Mouse (Mus musculus): Measurements from ENCODE around the gene Pdlim5. TPM values are rescaled to one million over a fixed set of nuclear protein-coding genes. Genes with fewer than 3 reads are reported as not detected.
"Not testable (repeated sequence)": the region's sequence is repeated elsewhere in the genome, so short reads cannot be mapped to it uniquely, and the experiment has no call there.

Gene Pdlim5
- polyA plus RNA-seq (2012) = 0.44 and 1.1 TPM in 2 replicates

GRCm38 (mm10) chr3:142395520-142396193 lies at the start of gene Pdlim5:
Pdlim5 (minus strand) TSS chr3:142395696.
- no peaks in the 10 kb centered on the region for H3K9me3 ChIP-seq (ENCODE audit: control insufficient read depth, low read length)
- no peaks in the 10 kb centered on the region; the same call in 1 of the 2 replicates for H3K27me3 ChIP-seq (ENCODE audit: control insufficient read depth)
- no peaks in the 10 kb centered on the region for H3K36me3 ChIP-seq (ENCODE audit: control insufficient read depth)
- peak within 1 kb of the TSS; percentile 81 for H3K4me3 ChIP-seq (replicated peaks)
- TF ChIP-seq TAL1 (IDR thresholded peaks at IDR 0.05; ENCODE audit: low read length) (no peak), GATA1 (IDR thresholded peaks at IDR 0.05; ENCODE audit: low read length) (no peak)
- H3K4me1 ChIP-seq (ENCODE audit: control insufficient read depth) = peaks cover 23% of the 10 kb centered on the region

DNA sequence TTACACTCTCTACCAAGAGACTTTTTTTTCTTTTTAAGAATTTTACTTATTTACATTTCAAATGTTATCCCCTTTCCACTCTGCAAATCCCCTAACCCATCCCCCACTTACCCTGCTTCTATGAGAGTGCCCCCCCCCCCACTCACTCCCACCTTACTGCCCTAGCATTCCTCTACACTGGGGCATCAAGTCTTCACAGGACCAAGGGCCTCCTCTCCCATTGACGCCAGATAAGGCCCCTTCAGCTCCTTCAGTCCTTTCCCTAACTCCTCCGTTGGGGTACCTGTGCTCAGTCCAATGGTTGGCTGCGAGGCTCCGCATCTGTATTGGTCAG lies 48.2 kb upstream of the Pdlim5 start:
- Histone ChIP-seq H3K27me3 (ENCODE audit: control insufficient read depth) (peaks cover 2% of the 10 kb centered on the region; the same call in 1 of the 2 replicates), H3K36me3 (ENCODE audit: control insufficient read depth) (no peaks in the 10 kb centered on the region), H3K9me3 (ENCODE audit: control insufficient read depth, low read length) (no peaks in the 10 kb centered on the region), H3K4me1 (ENCODE audit: control insufficient read depth) (no peaks in the 10 kb centered on the region), H3K4me3 (replicated peaks) (no peak overlapping the region)
- TF ChIP-seq TAL1 (IDR thresholded peaks at IDR 0.05; ENCODE audit: low read length) = no peak
- TF ChIP-seq GATA1 (IDR thresholded peaks at IDR 0.05; ENCODE audit: low read length) = no peak

- no peak for TF ChIP-seq TAL1 (IDR thresholded peaks at IDR 0.05; ENCODE audit: low read length)
- TF ChIP-seq GATA1 (IDR thresholded peaks at IDR 0.05; ENCODE audit: low read length) = no peak
- Histone ChIP-seq H3K36me3 (ENCODE audit: control insufficient read depth) (no peaks in the 10 kb centered on the region), H3K4me1 (ENCODE audit: control insufficient read depth) (no peaks in the 10 kb centered on the region), H3K9me3 (ENCODE audit: control insufficient read depth, low read length) (no peaks in the 10 kb centered on the region), H3K4me3 (replicated peaks) (no peak overlapping the region), H3K27me3 (ENCODE audit: control insufficient read depth) (peaks cover 2% of the 10 kb centered on the region; the same call in 1 of the 2 replicates)
These were observed 47.7 kb upstream of the Pdlim5 start for GRCm38 (mm10) chr3:142443006-142443709.

- no peak for TF ChIP-seq GATA1 (IDR thresholded peaks at IDR 0.05; ENCODE audit: low read length)
- TF ChIP-seq TAL1 (IDR thresholded peaks at IDR 0.05; ENCODE audit: low read length) = no peak
- no peak overlapping the region for H3K4me3 ChIP-seq (replicated peaks)
- peaks cover 4% of the 10 kb centered on the region for H3K27me3 ChIP-seq (ENCODE audit: control insufficient read depth)
- H3K36me3 ChIP-seq (ENCODE audit: control insufficient read depth) = no peaks in the 10 kb centered on the region
- no peaks in the 10 kb centered on the region for H3K9me3 ChIP-seq (ENCODE audit: control insufficient read depth, low read length)
- no peaks in the 10 kb centered on the region for H3K4me1 ChIP-seq (ENCODE audit: control insufficient read depth)
These were observed 46.7 kb upstream of the Pdlim5 start for GRCm38 (mm10) chr3:142442161-142442560.

GRCm38 (mm10) chr3:142441142-142441541 lies 45.6 kb upstream of the Pdlim5 start:
- Histone ChIP-seq H3K4me1 (ENCODE audit: control insufficient read depth) (no peaks in the 10 kb centered on the region), H3K9me3 (ENCODE audit: control insufficient read depth, low read length) (no peaks in the 10 kb centered on the region), H3K27me3 (ENCODE audit: control insufficient read depth) (peaks cover 7% of the 10 kb centered on the region), H3K4me3 (replicated peaks) (no peak overlapping the region), H3K36me3 (ENCODE audit: control insufficient read depth) (no peaks in the 10 kb centered on the region)
- TF ChIP-seq TAL1 (IDR thresholded peaks at IDR 0.05; ENCODE audit: low read length) = no peak
- TF ChIP-seq GATA1 (IDR thresholded peaks at IDR 0.05; ENCODE audit: low read length) = no peak

DNA sequence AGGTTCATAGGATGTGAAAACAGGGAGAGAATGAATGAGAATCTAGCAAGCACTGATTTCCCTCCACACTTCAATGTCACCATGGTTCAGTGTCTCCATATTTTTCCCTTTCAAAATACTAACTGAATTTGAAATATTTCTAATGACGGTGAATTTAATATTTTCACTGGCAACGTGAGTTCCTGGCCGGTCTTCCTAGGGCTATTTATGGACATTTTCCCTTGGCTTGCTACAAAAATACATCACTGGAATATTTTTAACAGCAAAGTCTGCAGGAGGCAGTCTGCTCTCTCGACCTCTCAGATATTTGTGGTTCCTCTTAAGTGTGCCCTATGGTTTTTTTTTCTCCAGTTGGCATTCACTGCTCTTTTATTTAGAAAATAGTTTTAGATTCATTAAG lies 44.7 kb upstream of the Pdlim5 start:
- Histone ChIP-seq H3K4me1 (ENCODE audit: control insufficient read depth) (no peaks in the 10 kb centered on the region), H3K4me3 (replicated peaks) (no peak overlapping the region), H3K9me3 (ENCODE audit: control insufficient read depth, low read length) (no peaks in the 10 kb centered on the region), H3K36me3 (ENCODE audit: control insufficient read depth) (no peaks in the 10 kb centered on the region), H3K27me3 (ENCODE audit: control insufficient read depth) (peaks cover 7% of the 10 kb centered on the region)
- TF ChIP-seq GATA1 (IDR thresholded peaks at IDR 0.05; ENCODE audit: low read length) = no peak
- no peak for TF ChIP-seq TAL1 (IDR thresholded peaks at IDR 0.05; ENCODE audit: low read length)

DNA sequence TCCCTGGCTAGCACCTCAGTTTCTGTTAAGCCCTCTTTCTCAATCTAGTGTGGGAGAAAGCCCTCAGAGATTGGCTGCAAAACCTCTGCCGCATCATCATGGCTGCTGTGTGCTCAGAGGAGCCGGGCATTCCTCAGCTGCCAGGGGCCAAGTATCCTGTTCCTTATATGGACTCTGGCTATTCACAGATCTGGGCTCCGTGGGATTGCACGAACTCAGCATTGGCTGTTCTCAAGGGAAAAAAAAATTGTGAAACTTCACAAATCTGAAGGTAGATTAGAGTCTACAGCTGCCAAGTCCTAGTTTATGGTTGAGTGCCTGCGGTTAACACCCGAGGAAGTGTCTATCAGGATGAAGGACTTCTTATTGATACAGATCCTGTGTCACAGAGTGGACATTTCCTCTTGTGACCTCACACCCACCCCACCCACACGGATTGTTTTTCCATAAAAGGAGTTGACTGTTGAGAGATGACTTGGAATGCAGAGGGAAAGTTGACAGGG lies 44.1 kb upstream of the Pdlim5 start:
- Histone ChIP-seq H3K36me3 (ENCODE audit: control insufficient read depth) (no peaks in the 10 kb centered on the region), H3K4me1 (ENCODE audit: control insufficient read depth) (no peaks in the 10 kb centered on the region), H3K9me3 (ENCODE audit: control insufficient read depth, low read length) (no peaks in the 10 kb centered on the region), H3K4me3 (replicated peaks) (no peak overlapping the region), H3K27me3 (ENCODE audit: control insufficient read depth) (peaks cover 7% of the 10 kb centered on the region)
- no peak for TF ChIP-seq GATA1 (IDR thresholded peaks at IDR 0.05; ENCODE audit: low read length)
- no peak for TF ChIP-seq TAL1 (IDR thresholded peaks at IDR 0.05; ENCODE audit: low read length)

DNA sequence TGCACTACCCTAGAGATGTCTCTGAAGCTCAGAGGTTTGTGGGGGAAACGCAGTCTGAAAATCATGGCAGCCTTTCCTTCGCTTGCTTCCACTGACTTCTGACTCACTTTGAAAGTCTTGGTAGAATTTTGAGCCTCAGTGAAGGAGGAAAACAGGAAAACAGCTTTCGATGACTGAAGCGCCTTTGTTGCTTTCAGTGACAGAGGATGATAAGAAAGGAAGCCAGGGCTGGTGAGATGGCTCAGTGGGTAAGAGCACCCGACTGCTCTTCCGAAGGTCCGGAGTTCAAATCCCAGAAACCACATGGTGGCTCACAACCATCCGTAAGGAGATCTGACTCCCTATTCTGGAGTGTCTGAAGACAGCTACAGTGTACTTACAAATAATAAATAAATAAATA lies 43.1 kb upstream of the Pdlim5 start:
- not testable (repeated sequence) for H3K27me3 ChIP-seq (ENCODE audit: control insufficient read depth); H3K9me3 ChIP-seq (ENCODE audit: control insufficient read depth, low read length); H3K4me3 ChIP-seq (replicated peaks); H3K4me1 ChIP-seq (ENCODE audit: control insufficient read depth); H3K36me3 ChIP-seq (ENCODE audit: control insufficient read depth)

DNA sequence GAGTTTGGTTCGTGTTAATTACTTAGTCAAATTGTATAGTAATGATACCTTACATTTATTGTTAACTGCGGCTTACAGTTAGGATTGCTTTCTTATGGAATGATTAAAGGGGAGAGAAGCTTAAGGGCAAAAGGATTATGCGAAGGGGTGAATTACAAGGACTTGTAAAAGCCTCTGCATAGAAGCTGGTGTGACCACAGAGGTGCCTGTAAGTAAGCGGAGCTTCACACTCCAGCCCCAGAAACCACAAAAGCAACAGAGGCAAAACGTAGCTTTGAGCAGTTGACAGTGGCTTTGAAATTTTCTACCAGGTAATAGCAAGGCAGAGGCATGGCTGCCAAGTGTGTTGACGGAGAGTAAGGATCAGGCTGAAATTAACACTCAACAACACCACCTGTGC lies 41.3 kb upstream of the Pdlim5 start:
- TF ChIP-seq GATA1 (IDR thresholded peaks at IDR 0.05; ENCODE audit: low read length) = no peak
- no peak for TF ChIP-seq TAL1 (IDR thresholded peaks at IDR 0.05; ENCODE audit: low read length)
- Histone ChIP-seq H3K36me3 (ENCODE audit: control insufficient read depth) (no peaks in the 10 kb centered on the region), H3K27me3 (ENCODE audit: control insufficient read depth) (peaks cover 7% of the 10 kb centered on the region), H3K9me3 (ENCODE audit: control insufficient read depth, low read length) (no peaks in the 10 kb centered on the region), H3K4me1 (ENCODE audit: control insufficient read depth) (no peaks in the 10 kb centered on the region), H3K4me3 (replicated peaks) (no peak overlapping the region)

Data from erythroblast, embryonic 14.5 days (primary cell).